Mouse (Mus musculus): ENCODE results near the gene Gm128.

DNA sequence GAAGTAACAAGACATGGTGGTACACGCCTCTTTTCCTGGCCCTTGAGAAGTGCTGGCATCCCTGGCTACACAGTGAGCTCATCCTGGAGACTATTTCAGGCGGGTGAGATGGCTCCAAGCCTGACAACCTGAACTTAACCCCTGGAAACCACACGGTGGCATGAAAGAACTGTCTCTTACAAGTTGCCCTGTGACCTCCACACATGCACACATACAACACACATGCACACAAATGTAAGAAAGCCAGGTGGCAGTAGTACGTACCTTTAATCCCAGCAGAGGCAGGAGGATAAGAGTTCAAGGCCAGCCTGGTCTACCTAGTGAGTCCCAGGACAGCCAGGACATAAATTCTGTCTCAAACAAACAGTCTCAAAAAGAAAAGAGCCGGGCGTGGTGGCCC is 2.4 kb downstream of the Gm128 start:
- TF ChIP-seq POLR2A (IDR thresholded peaks at IDR 0.05; ENCODE audit: borderline replicate concordance, low read depth, low read length): no peak
- no peak for TF ChIP-seq CTCF (IDR thresholded peaks at IDR 0.05; ENCODE audit: low read depth, low read length)

Measured in bone marrow macrophage, adult 2 months (primary cell).